Mouse (Mus musculus) cortical plate, adult 2 months (tissue): ENCODE results near the gene Agpat3. TPM values are rescaled to one million over a fixed set of nuclear protein-coding genes. Genes with fewer than 3 reads are reported as not detected.

ENCODE experiments used
- H3K27ac ChIP-seq: fragments of 200-500 bp; 2 replicates; pipeline ENCODE4 v1.5.1; 2012; ENCODE audit warnings: low read length, control low read depth, inconsistent platforms; ENCODE audit not compliant: insufficient read depth
- H3K4me1 ChIP-seq: fragments of 200-500 bp; 2 replicates; pipeline ENCODE4 v1.6.1; 2011; ENCODE audit warnings: low read length; ENCODE audit not compliant: control insufficient read depth, insufficient read depth
- H3K4me3 ChIP-seq: fragments of 200-500 bp; 2 replicates; pipeline ENCODE4 v1.5.1; 2011; ENCODE audit warnings: mild to moderate bottlenecking, low read length, control low read depth; ENCODE audit not compliant: insufficient read depth
- CTCF ChIP-seq: fragments of 200-500 bp; IDR thresholded peaks from 2 replicates; pipeline ENCODE4 v1.5.1; 2011; ENCODE audit warnings: mild to moderate bottlenecking, control low read depth, low read length; ENCODE audit not compliant: insufficient read depth; ENCODE audit errors: extremely low read depth
- POLR2A ChIP-seq: fragments of 200-500 bp; IDR thresholded peaks from 2 replicates; pipeline ENCODE4 v1.6.1; 2011; ENCODE audit warnings: mild to moderate bottlenecking, low read length, control low read depth; ENCODE audit not compliant: insufficient read depth; ENCODE audit errors: extremely low read depth
- polyA plus RNA-seq: library from polyadenylated mRNA; depleted of rRNA; stranded (reverse); fragments of >200 nt; gene quantifications from 2 replicates; pipeline ENCODE4 v1.2.3, GENCODE M21; 2012

Gene Agpat3
- polyA plus RNA-seq, 1 experiment = 241 TPM

DNA sequence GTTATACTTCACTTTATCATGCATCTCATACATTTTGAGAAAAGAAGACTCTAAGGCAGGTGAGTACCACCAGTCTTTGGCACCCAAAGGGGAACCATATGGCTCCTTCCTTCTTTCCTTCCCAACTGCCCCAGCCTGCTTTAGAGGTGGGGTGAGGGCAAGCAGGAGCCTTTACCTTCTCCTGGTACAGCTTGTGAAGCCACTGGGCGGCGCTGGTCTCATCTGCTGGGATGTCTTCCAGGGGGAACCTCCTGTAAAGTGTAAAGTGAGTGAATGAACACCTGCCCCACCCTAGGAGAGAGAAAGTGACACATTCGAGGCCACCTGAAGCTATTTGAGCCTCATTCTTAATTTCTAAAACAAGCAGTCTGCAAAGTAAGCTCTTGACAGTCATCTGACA, 74.5 kb downstream of the Agpat3 start:
- TF ChIP-seq POLR2A = no peak
- TF ChIP-seq CTCF = peak; percentile 11; the same call in 1 of the 2 replicates
- Histone ChIP-seq H3K27ac (no peak overlapping the region), H3K4me1 (no peaks in the 10 kb centered on the region), H3K4me3 (no peak overlapping the region)

DNA sequence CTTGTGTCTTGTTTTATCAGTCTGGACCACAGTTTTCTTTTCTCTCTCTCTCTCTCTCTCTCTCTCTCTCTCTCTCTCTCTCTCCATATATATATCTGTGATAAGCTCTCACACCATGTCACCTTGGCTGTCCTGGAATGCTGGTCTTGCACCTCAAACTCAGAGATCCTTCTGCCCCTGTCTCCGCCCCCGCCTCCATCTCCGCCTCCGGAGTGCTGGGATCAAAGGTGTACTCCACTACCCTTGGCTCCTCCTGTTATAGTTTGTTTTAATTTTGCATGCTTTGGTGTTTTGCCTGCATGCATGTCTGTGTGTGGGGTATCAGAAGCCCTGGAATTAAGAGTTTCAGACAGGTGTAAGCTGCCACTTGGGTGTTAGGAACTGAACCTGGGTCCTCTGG, 76.0 kb downstream of the Agpat3 start:
- no peak overlapping the region for H3K4me3 ChIP-seq
- no peak for TF ChIP-seq POLR2A
- no peak for TF ChIP-seq CTCF
- H3K27ac ChIP-seq = no peak overlapping the region
- no peaks in the 10 kb centered on the region for H3K4me1 ChIP-seq

DNA sequence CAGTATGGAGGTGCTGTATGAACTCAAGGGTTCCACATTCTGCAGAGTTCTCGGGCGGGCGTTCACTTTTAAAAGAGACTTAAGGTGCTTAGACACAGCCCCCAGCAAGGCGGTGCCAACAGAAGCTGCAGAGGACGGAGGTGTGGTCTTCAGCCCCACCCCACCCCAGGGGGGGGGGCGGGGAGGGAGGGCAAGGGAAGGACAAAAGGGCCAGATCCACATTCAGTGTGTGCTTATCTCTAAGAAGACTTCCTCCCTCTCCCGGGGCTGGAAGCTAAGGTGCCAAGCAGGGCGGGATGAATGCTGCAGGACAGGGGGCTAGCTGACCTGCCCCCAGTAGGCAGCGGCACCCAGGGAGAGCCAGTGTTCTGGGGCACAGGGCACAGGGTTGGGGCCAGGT, 79.4 kb downstream of the Agpat3 start:
- Histone ChIP-seq H3K27ac (no peak overlapping the region), H3K4me3 (no peak overlapping the region), H3K4me1 (no peaks in the 10 kb centered on the region)
- TF ChIP-seq CTCF (no peak), POLR2A (no peak)

DNA sequence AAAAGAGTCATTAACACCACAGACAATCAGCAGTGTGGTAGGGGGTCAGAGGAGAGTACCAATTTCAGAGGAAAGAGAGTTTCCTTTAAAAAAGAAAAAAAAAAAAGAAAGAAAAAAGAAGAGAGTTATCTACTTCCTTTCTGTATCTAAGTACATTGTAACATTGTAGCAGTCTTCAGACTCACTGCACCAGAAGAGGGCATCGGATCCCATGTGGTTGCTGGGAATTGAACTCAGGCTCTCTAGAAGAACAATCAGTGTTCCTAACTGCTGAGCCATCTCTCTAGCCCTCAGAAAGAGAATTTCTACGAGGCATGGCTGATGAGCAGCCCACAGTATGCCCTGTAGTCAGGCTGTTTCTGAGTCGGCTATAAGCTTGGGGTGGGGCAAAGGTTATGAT, 86.4 kb downstream of the Agpat3 start:
- TF ChIP-seq CTCF (0 out of 2 replicates have a peak, but pooled peaks have one; percentile 4), POLR2A (no peak)
- Histone ChIP-seq H3K4me1 (no peaks in the 10 kb centered on the region), H3K27ac (no peak overlapping the region), H3K4me3 (no peak overlapping the region)

GRCm38 (mm10) chr10:78264735-78265134, 87.6 kb downstream of the Agpat3 start:
- TF ChIP-seq CTCF = no peak
- no peak for TF ChIP-seq POLR2A
- no peak overlapping the region for H3K4me3 ChIP-seq
- H3K27ac ChIP-seq = no peak overlapping the region
- peaks cover 2% of the 10 kb centered on the region; the same call in 1 of the 2 replicates for H3K4me1 ChIP-seq

- no peak for TF ChIP-seq POLR2A
- no peak for TF ChIP-seq CTCF
- Histone ChIP-seq H3K4me3 (no peak overlapping the region), H3K27ac (no peak overlapping the region), H3K4me1 (peaks cover 2% of the 10 kb centered on the region; the same call in 1 of the 2 replicates)
Observed at GRCm38 (mm10) chr10:78260916-78261650, 91.2 kb downstream of the Agpat3 start.

DNA sequence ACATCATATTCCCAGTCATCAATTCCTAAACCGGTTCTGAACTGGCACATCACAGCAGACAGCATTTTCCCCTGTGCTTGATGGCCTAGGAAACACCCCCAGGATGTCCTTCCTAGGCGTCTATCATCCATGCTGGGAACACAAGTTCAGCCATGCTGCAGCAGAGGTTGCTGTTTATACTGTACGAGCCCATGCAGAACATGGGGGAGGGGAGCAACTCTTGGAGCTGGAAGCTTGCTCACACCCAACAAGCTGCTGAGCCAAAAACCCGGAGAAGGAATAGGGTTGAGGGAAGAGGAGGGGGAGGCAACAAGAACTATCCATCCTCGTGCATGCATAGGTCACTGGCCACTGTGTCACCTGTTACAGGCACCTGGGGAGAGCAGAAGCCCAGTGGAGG, 92.0 kb downstream of the Agpat3 start:
- Histone ChIP-seq H3K4me1 (peaks cover 5% of the 10 kb centered on the region), H3K4me3 (no peak overlapping the region), H3K27ac (no peak overlapping the region)
- TF ChIP-seq CTCF = no peak
- TF ChIP-seq POLR2A = no peak

DNA sequence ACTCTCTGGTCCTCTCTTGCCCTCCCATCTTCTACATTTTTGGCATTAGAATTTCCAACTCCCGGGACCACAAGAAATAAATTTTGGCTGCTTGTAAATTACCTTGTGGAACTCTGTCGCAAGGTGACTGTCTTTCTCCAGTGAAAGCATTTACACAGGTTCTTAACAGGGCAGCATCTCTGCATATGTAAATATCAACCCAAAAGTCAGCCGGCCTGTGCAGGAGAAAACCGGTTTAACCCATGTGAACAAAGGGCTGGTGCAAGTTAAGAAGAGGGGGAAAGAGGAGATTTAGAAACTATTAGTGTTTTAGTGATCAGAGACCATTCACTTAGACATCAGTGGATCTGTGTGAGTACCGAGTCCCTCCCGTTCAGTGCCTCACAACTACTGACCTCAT, 92.6 kb downstream of the Agpat3 start:
- H3K27ac ChIP-seq = no peak overlapping the region
- no peak for TF ChIP-seq POLR2A
- no peak for TF ChIP-seq CTCF
- H3K4me3 ChIP-seq = no peak overlapping the region
- peaks cover 7% of the 10 kb centered on the region for H3K4me1 ChIP-seq

- TF ChIP-seq POLR2A (no peak), CTCF (no peak)
- Histone ChIP-seq H3K27ac (no peak overlapping the region), H3K4me1 (peaks cover 7% of the 10 kb centered on the region), H3K4me3 (no peak overlapping the region)
Observed at GRCm38 (mm10) chr10:78259230-78259629, 93.1 kb downstream of the Agpat3 start.

DNA sequence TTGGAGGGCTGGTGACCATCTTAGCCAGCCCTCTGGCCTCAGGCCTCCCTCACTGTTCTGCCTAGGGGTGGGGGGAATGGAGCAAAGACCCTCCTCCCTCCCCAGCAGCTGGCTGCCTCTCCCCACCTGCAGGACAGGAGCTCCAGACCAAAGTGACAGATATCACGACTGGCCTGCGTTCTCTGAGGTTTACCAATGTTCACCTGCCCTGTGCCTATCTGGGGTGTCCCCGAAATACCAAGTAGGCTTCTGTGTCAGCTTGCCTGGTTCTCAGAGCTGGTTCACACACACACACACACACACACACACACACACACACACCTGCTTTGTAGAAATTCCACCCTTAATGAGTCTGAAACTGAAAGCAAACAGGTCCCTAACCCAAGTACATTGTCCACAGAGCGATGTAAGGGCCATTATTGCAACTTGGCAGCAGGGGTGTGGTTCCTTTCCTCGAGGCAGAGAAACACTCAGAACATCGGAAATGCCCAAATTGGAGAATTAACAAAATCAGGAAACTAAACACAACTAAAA, 94.1 kb downstream of the Agpat3 start:
- TF ChIP-seq CTCF = no peak
- TF ChIP-seq POLR2A = no peak
- H3K4me1 ChIP-seq = peaks cover 7% of the 10 kb centered on the region
- no peak overlapping the region for H3K4me3 ChIP-seq
- no peak overlapping the region for H3K27ac ChIP-seq

- no peak overlapping the region for H3K27ac ChIP-seq
- TF ChIP-seq POLR2A = no peak
- no peak for TF ChIP-seq CTCF
- H3K4me3 ChIP-seq = no peak overlapping the region
- H3K4me1 ChIP-seq = peaks cover 7% of the 10 kb centered on the region
Observed at GRCm38 (mm10) chr10:78255646-78256059, 96.6 kb downstream of the Agpat3 start.
